Mouse (Mus musculus): ENCODE data around the gene Tnnt3. TPM values are rescaled to one million over a fixed set of nuclear protein-coding genes. Genes with fewer than 3 reads are reported as not detected.

The Tnnt3 gene
- total and polyA plus RNA-seq, 3 experiments, result 1.1 to 1.8 (median 1.3) TPM

- Histone ChIP-seq H3K36me3 (ENCODE audit: control insufficient read depth, insufficient read depth, low read length) (no peaks in the 10 kb centered on the region), H3K9ac (ENCODE audit: low read depth, low read length) (no peak overlapping the region), H3K27ac (peak overlapping the region; percentile 75), H3K79me2 (replicated peaks; ENCODE audit: control insufficient read depth, insufficient read depth, low read length) (no peaks in the 10 kb centered on the region), H3K27me3 (ENCODE audit: control insufficient read depth, insufficient read depth, low read length) (no peaks in the 10 kb centered on the region), H3K4me3 (no peak overlapping the region), H3K4me1 (ENCODE audit: control insufficient read depth, insufficient read depth, low read length) (peaks cover 23% of the 10 kb centered on the region)
- peak in 1 of 2 experiments; percentile 20 for DNase-seq
- TF ChIP-seq CTCF (IDR thresholded peaks at IDR 0.05), result no peak
- intact Hi-C loops (cut with DNase I), result no loop called here
- WGBS, result 91% methylated on average over 4 of the region's 4 CpGs
Measured at GRCm38 (mm10) chr7:142472936-142473335, 25.7 kb upstream of the Tnnt3 start.

- H3K4me1 ChIP-seq (ENCODE audit: control insufficient read depth, insufficient read depth, low read length), result peaks cover 23% of the 10 kb centered on the region
- intact Hi-C loops (cut with DNase I), result no loop called here
- H3K27ac ChIP-seq, result no peak overlapping the region
- no peaks in the 10 kb centered on the region for H3K36me3 ChIP-seq (ENCODE audit: control insufficient read depth, insufficient read depth, low read length)
- H3K79me2 ChIP-seq (replicated peaks; ENCODE audit: control insufficient read depth, insufficient read depth, low read length), result no peaks in the 10 kb centered on the region
- H3K27me3 ChIP-seq (ENCODE audit: control insufficient read depth, insufficient read depth, low read length), result no peaks in the 10 kb centered on the region
- WGBS, result 90% methylated on average over 2 of the region's 2 CpGs
- TF ChIP-seq POLR2A (IDR thresholded peaks at IDR 0.05; ENCODE audit: insufficient read depth, low read depth, low read length) (no peak), EP300 (IDR thresholded peaks at IDR 0.05; ENCODE audit: insufficient read depth, low read depth, low read length) (no peak), CTCF (IDR thresholded peaks at IDR 0.05) (no peak)
- peak; percentile 5 to 19 for DNase-seq
- H3K4me3 ChIP-seq, result no peak overlapping the region
- H3K9ac ChIP-seq (ENCODE audit: low read depth, low read length), result no peak overlapping the region
Measured at GRCm38 (mm10) chr7:142473476-142473875, 25.2 kb upstream of the Tnnt3 start.

- H3K27ac ChIP-seq, result peak overlapping the region; percentile 80
- peak overlapping the region; percentile 41 for H3K4me3 ChIP-seq
- intact Hi-C loops (cut with DNase I), result loop anchor here (5.0 kb wide), 1 partner anchor 32 kb away; the partner anchor contains the start of gene Tnni2
Measured at GRCm38 (mm10) chr7:142474799-142475198, 23.8 kb upstream of the Tnnt3 start.

GRCm38 (mm10) chr7:142475641-142476040 lies 23.0 kb upstream of the Tnnt3 start:
- Histone ChIP-seq H3K4me1 (ENCODE audit: control insufficient read depth, insufficient read depth, low read length) (peaks cover 17% of the 10 kb centered on the region), H3K36me3 (ENCODE audit: control insufficient read depth, insufficient read depth, low read length) (no peaks in the 10 kb centered on the region)
- intact Hi-C loops (cut with DNase I), result loop anchor here (5.0 kb wide), 1 partner anchor 33 kb away; the partner anchor contains the start of gene Tnni2

More at GRCm38 (mm10) chr7:142474799-142475198, 23.8 kb upstream of the Tnnt3 start:
- DNase-seq, result peak; percentile 74 to 80
- Histone ChIP-seq H3K9ac (ENCODE audit: low read depth, low read length) (peak overlapping the region; percentile 51), H3K36me3 (ENCODE audit: control insufficient read depth, insufficient read depth, low read length) (no peaks in the 10 kb centered on the region), H3K4me1 (ENCODE audit: control insufficient read depth, insufficient read depth, low read length) (peaks cover 23% of the 10 kb centered on the region), H3K27me3 (ENCODE audit: control insufficient read depth, insufficient read depth, low read length) (no peaks in the 10 kb centered on the region), H3K79me2 (replicated peaks; ENCODE audit: control insufficient read depth, insufficient read depth, low read length) (no peaks in the 10 kb centered on the region)
- TF ChIP-seq EP300 (IDR thresholded peaks at IDR 0.05; ENCODE audit: insufficient read depth, low read depth, low read length), result no peak
- no peak for TF ChIP-seq CTCF (IDR thresholded peaks at IDR 0.05)
- TF ChIP-seq POLR2A (IDR thresholded peaks at IDR 0.05; ENCODE audit: insufficient read depth, low read depth, low read length), result no peak; the same call in 1 of the 2 replicates
- WGBS, result 67% methylated on average over 14 of the region's 14 CpGs

GRCm38 (mm10) chr7:142476271-142476670 lies 22.4 kb upstream of the Tnnt3 start:
- WGBS, result 74% methylated on average over 5 of the region's 5 CpGs
- intact Hi-C loops (cut with DNase I), result loop anchor here (5.0 kb wide), 1 partner anchor 34 kb away; the partner anchor contains the start of gene Tnni2
- Histone ChIP-seq H3K27me3 (ENCODE audit: control insufficient read depth, insufficient read depth, low read length) (no peaks in the 10 kb centered on the region), H3K4me1 (ENCODE audit: control insufficient read depth, insufficient read depth, low read length) (peaks cover 13% of the 10 kb centered on the region), H3K9ac (ENCODE audit: low read depth, low read length) (peak overlapping the region; percentile 51), H3K4me3 (peak overlapping the region; percentile 41), H3K27ac (peak overlapping the region; percentile 80), H3K79me2 (replicated peaks; ENCODE audit: control insufficient read depth, insufficient read depth, low read length) (no peaks in the 10 kb centered on the region), H3K36me3 (ENCODE audit: control insufficient read depth, insufficient read depth, low read length) (no peaks in the 10 kb centered on the region)
- DNase-seq, result peak in 1 of 2 experiments; percentile 5
- TF ChIP-seq POLR2A (IDR thresholded peaks at IDR 0.05; ENCODE audit: insufficient read depth, low read depth, low read length), result no peak
- TF ChIP-seq CTCF (IDR thresholded peaks at IDR 0.05), result no peak
- no peak for TF ChIP-seq EP300 (IDR thresholded peaks at IDR 0.05; ENCODE audit: insufficient read depth, low read depth, low read length)

More at GRCm38 (mm10) chr7:142475641-142476040, 23.0 kb upstream of the Tnnt3 start:
- peak; percentile 33 to 34 for DNase-seq
- no peaks in the 10 kb centered on the region for H3K27me3 ChIP-seq (ENCODE audit: control insufficient read depth, insufficient read depth, low read length)
- H3K4me3 ChIP-seq, result peak overlapping the region; percentile 41
- H3K27ac ChIP-seq, result peak overlapping the region; percentile 80
- H3K9ac ChIP-seq (ENCODE audit: low read depth, low read length), result peak overlapping the region; percentile 51
- TF ChIP-seq POLR2A (IDR thresholded peaks at IDR 0.05; ENCODE audit: insufficient read depth, low read depth, low read length) (peak; percentile 45; the same call in 1 of the 2 replicates), EP300 (IDR thresholded peaks at IDR 0.05; ENCODE audit: insufficient read depth, low read depth, low read length) (no peak), CTCF (IDR thresholded peaks at IDR 0.05) (no peak)
- WGBS, result 31% methylated on average over 7 of the region's 7 CpGs
- no peaks in the 10 kb centered on the region for H3K79me2 ChIP-seq (replicated peaks; ENCODE audit: control insufficient read depth, insufficient read depth, low read length)

- H3K27me3 ChIP-seq (ENCODE audit: control insufficient read depth, insufficient read depth, low read length), result no peaks in the 10 kb centered on the region
- peak overlapping the region; percentile 80 for H3K27ac ChIP-seq
- peaks cover 10% of the 10 kb centered on the region for H3K4me1 ChIP-seq (ENCODE audit: control insufficient read depth, insufficient read depth, low read length)
- peak; percentile 73 to 74 for DNase-seq
- H3K4me3 ChIP-seq, result peak overlapping the region; percentile 41
- intact Hi-C loops (cut with DNase I), result loop anchor here (5.0 kb wide), 1 partner anchor 35 kb away; the partner anchor contains the start of gene Tnni2
- no peaks in the 10 kb centered on the region for H3K79me2 ChIP-seq (replicated peaks; ENCODE audit: control insufficient read depth, insufficient read depth, low read length)
- WGBS, result 53% methylated on average over 13 of the region's 13 CpGs
- peak overlapping the region; percentile 51 for H3K9ac ChIP-seq (ENCODE audit: low read depth, low read length)
- peak; percentile 66 for TF ChIP-seq EP300 (IDR thresholded peaks at IDR 0.05; ENCODE audit: insufficient read depth, low read depth, low read length)
- no peak for TF ChIP-seq CTCF (IDR thresholded peaks at IDR 0.05)
- TF ChIP-seq POLR2A (IDR thresholded peaks at IDR 0.05; ENCODE audit: insufficient read depth, low read depth, low read length), result peak; percentile 46; the same call in 1 of the 2 replicates
- no peaks in the 10 kb centered on the region for H3K36me3 ChIP-seq (ENCODE audit: control insufficient read depth, insufficient read depth, low read length)
Measured at GRCm38 (mm10) chr7:142476795-142477452, 21.7 kb upstream of the Tnnt3 start.
